Mouse (Mus musculus): Measurements from ENCODE around the gene Tbc1d30.

The Tbc1d30 gene

GRCm38 (mm10) chr10:121263520-121264203 lies 87.4 kb downstream of the Tbc1d30 start:
- DNase-seq (ENCODE audit: low spot score): no peak

- DNase-seq (ENCODE audit: low spot score): no peak
These were observed 88.9 kb downstream of the Tbc1d30 start for GRCm38 (mm10) chr10:121262206-121262605.

- DNase-seq (ENCODE audit: low spot score): no peak
These were observed 90.0 kb downstream of the Tbc1d30 start for GRCm38 (mm10) chr10:121261036-121261592.

GRCm38 (mm10) chr10:121256115-121256825 lies 94.8 kb downstream of the Tbc1d30 start:
- peak; percentile 56 for DNase-seq (ENCODE audit: low spot score)

GRCm38 (mm10) chr10:121255465-121255864 lies 95.6 kb downstream of the Tbc1d30 start:
- no peak for DNase-seq (ENCODE audit: low spot score)

- no peak for DNase-seq (ENCODE audit: low spot score)
These were observed 96.7 kb downstream of the Tbc1d30 start for GRCm38 (mm10) chr10:121254343-121254742.

GRCm38 (mm10) chr10:121252781-121253180 lies 98.3 kb downstream of the Tbc1d30 start:
- no peak for DNase-seq (ENCODE audit: low spot score)

GRCm38 (mm10) chr10:121251191-121251590 lies 99.9 kb downstream of the Tbc1d30 start:
- DNase-seq (ENCODE audit: low spot score): no peak

- DNase-seq (ENCODE audit: low spot score): no peak
These were observed 101.3 kb downstream of the Tbc1d30 start for GRCm38 (mm10) chr10:121249820-121250219.

GRCm38 (mm10) chr10:121247545-121247944 lies 103.5 kb downstream of the Tbc1d30 start:
- DNase-seq (ENCODE audit: low spot score): no peak

- no peak for DNase-seq (ENCODE audit: low spot score)
These were observed 104.1 kb downstream of the Tbc1d30 start for GRCm38 (mm10) chr10:121246971-121247370.

- no peak for DNase-seq (ENCODE audit: low spot score)
These were observed 107.5 kb downstream of the Tbc1d30 start for GRCm38 (mm10) chr10:121243373-121244207.

GRCm38 (mm10) chr10:121242596-121242995 lies 108.5 kb downstream of the Tbc1d30 start:
- DNase-seq (ENCODE audit: low spot score): no peak

- no peak for DNase-seq (ENCODE audit: low spot score)
These were observed 112.0 kb downstream of the Tbc1d30 start for GRCm38 (mm10) chr10:121239065-121239464.

- no peak for DNase-seq (ENCODE audit: low spot score)
These were observed 112.5 kb downstream of the Tbc1d30 start for GRCm38 (mm10) chr10:121238551-121238950.

GRCm38 (mm10) chr10:121237377-121237776 lies 113.7 kb downstream of the Tbc1d30 start:
- DNase-seq (ENCODE audit: low spot score): no peak

GRCm38 (mm10) chr10:121235167-121235824 lies 115.8 kb downstream of the Tbc1d30 start:
- no peak for DNase-seq (ENCODE audit: low spot score)

- no peak for DNase-seq (ENCODE audit: low spot score)
These were observed 116.6 kb downstream of the Tbc1d30 start for GRCm38 (mm10) chr10:121234476-121234875.

- no peak for DNase-seq (ENCODE audit: low spot score)
These were observed 122.6 kb downstream of the Tbc1d30 start for GRCm38 (mm10) chr10:121228422-121228953.

- no peak for DNase-seq (ENCODE audit: low spot score)
These were observed 123.1 kb downstream of the Tbc1d30 start for GRCm38 (mm10) chr10:121227988-121228409.

GRCm38 (mm10) chr10:121227403-121227802 lies 123.7 kb downstream of the Tbc1d30 start:
- no peak for DNase-seq (ENCODE audit: low spot score)

Measured in c-Kit-positive CD71-positive TER-119-positive erythroid progenitor cells, embryonic 14.5 days (primary cell).